Mouse (Mus musculus): ENCODE results near the gene Gna13. TPM values are rescaled to one million over a fixed set of nuclear protein-coding genes. Genes with fewer than 3 reads are reported as not detected.

Gna13 gene
- total and polyA plus RNA-seq, 3 experiments: 51.0 to 102 (median 56.6) TPM

DNA sequence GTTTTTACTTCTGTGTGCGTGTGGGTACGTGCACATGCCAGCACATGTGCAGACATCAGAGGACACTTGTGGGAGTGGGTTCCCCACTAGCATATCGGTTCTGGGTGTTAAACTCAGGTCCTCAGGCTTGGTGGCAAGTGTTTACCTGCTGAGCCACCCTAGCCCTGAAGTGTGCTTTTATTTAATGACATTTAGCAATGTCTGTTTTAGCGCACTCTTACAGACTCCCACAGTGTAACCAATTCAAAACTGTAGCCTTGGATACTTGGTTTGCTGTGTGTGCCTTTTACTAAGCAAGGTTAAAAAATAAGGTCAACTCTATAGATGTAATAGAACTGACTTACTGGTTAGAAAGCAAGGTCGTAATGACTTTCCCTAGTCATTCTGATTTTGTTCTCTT lies 3.2 kb downstream of the Gna13 start:
- TF ChIP-seq MAFK (IDR thresholded peaks at IDR 0.05; ENCODE audit: borderline replicate concordance, low read depth, low read length) (no peak), EP300 (IDR thresholded peaks at IDR 0.05; ENCODE audit: low read depth in 1 of 2, low read length in 2 of 2) (no peak), CTCF (IDR thresholded peaks at IDR 0.05 in 2 of 3, conservative IDR thresholded peaks at IDR 0.05 in 1 of 3; ENCODE audit: control insufficient read depth in 1 of 3, insufficient read depth in 1 of 3, low read depth in 2 of 3, low read length in 3 of 3, poor library complexity in 1 of 3, severe bottlenecking in 1 of 3) (no peak), RCOR1 (IDR thresholded peaks at IDR 0.05; ENCODE audit: low read depth, low read length) (no peak), CHD1 (IDR thresholded peaks at IDR 0.05; ENCODE audit: low read depth, low read length) (no peak), MYB (IDR thresholded peaks at IDR 0.05; ENCODE audit: low read depth, low read length) (no peak), ZNF384 (IDR thresholded peaks at IDR 0.05; ENCODE audit: low read depth, low read length) (no peak), TCF12 (IDR thresholded peaks at IDR 0.05; ENCODE audit: low read depth, low read length) (no peak), MEF2A (IDR thresholded peaks at IDR 0.05; ENCODE audit: extremely low read depth, insufficient replicate concordance, low read depth, low read length, poor library complexity, severe bottlenecking) (no peak), TAL1 (IDR thresholded peaks at IDR 0.05; ENCODE audit: low read length) (no peak), POLR2AphosphoS2 (IDR thresholded peaks at IDR 0.05; ENCODE audit: low read length) (no peak), SIN3A (IDR thresholded peaks at IDR 0.05; ENCODE audit: low read length) (no peak), ZMIZ1 (IDR thresholded peaks at IDR 0.05; ENCODE audit: low read depth, low read length) (no peak), MXI1 (IDR thresholded peaks at IDR 0.05; ENCODE audit: low read depth, low read length) (no peak), RAD21 (IDR thresholded peaks at IDR 0.05; ENCODE audit: low read depth, low read length) (no peak), ELF1 (IDR thresholded peaks at IDR 0.05; ENCODE audit: low read depth, low read length) (no peak), MAZ (IDR thresholded peaks at IDR 0.05; ENCODE audit: low read depth, low read length) (no peak)
- no peaks in the 10 kb centered on the region for H3K9me3 ChIP-seq (replicated peaks; ENCODE audit: insufficient read depth, low read length)
- H3K27me3 ChIP-seq (ENCODE audit: control insufficient read depth in 1 of 2, insufficient read depth in 2 of 2, low read length in 2 of 2): no peaks in the 10 kb centered on the region
- no peak overlapping the region for H3K4me3 ChIP-seq (ENCODE audit: control insufficient read depth in 1 of 2, insufficient read depth in 1 of 2, low read depth in 2 of 2, low read length in 2 of 2)
- H3K4me1 ChIP-seq (ENCODE audit: control insufficient read depth in 1 of 2, insufficient read depth in 2 of 2, low read length in 2 of 2): peaks cover 14 to 25% of the 10 kb centered on the region in 2 experiments
- H3K79me2 ChIP-seq (ENCODE audit: control insufficient read depth, insufficient read depth, low read length, poor library complexity): peaks cover 77% of the 10 kb centered on the region
- H3K36me3 ChIP-seq (ENCODE audit: control insufficient read depth in 1 of 2, insufficient read depth in 2 of 2, low read length in 2 of 2): peaks cover 28 to 30% of the 10 kb centered on the region in 2 experiments
- no peak overlapping the region for H3K9ac ChIP-seq (ENCODE audit: control insufficient read depth, low read depth, low read length, poor library complexity, severe bottlenecking)
- no peak for DNase-seq (ENCODE audit: low read depth, low spot score)
- H3K27ac ChIP-seq (ENCODE audit: control insufficient read depth, low read depth, low read length): no peak overlapping the region

DNA sequence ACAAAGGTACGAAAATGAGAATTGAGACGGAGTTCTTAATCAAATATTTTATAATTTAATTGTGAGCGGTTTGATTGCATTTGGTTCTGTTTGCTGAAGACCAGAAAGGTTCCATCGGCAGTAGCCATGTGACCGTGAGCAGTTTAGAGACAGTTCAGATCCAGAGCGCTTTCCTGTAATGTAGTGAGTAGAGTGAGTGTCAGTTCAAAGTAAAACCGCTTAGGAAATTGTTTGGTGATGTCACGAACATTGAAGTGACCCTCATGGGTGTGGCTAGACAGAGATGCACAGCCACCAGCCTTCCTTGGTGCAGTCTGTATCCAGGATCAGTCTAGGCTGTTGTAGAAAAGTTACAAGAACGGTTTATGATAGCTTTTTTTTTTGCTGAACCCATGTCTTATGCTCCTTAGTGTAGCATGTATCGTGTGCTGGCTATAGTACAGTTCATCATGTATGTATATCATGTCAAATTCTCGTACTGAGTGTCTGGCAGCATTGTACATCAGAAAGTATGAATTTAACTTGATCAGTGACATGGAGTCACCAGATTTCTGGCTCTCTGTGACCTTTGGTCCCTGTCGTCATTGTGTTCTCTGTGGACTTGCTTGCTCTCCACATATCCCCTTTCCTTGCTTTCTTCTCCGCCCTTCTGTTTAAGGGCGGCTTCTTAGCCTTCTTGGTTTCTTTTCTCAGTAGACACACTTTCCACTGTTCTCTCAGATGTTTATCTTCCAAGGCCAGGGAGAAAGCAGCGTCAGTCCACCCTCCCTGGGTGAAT lies 4.4 kb downstream of the Gna13 start:
- Histone ChIP-seq H3K27me3 (ENCODE audit: control insufficient read depth in 1 of 2, insufficient read depth in 2 of 2, low read length in 2 of 2) (no peaks in the 10 kb centered on the region), H3K9ac (ENCODE audit: control insufficient read depth, low read depth, low read length, poor library complexity, severe bottlenecking) (no peak overlapping the region), H3K4me1 (ENCODE audit: control insufficient read depth in 1 of 2, insufficient read depth in 2 of 2, low read length in 2 of 2) (peaks cover 11 to 19% of the 10 kb centered on the region in 2 experiments), H3K4me3 (ENCODE audit: control insufficient read depth in 1 of 2, insufficient read depth in 1 of 2, low read depth in 2 of 2, low read length in 2 of 2) (no peak overlapping the region), H3K79me2 (ENCODE audit: control insufficient read depth, insufficient read depth, low read length, poor library complexity) (peaks cover 87% of the 10 kb centered on the region), H3K9me3 (replicated peaks; ENCODE audit: insufficient read depth, low read length) (no peaks in the 10 kb centered on the region), H3K27ac (ENCODE audit: control insufficient read depth, low read depth, low read length) (no peak overlapping the region), H3K36me3 (ENCODE audit: control insufficient read depth in 1 of 2, insufficient read depth in 2 of 2, low read length in 2 of 2) (peaks cover 25 to 34% of the 10 kb centered on the region in 2 experiments)
- DNase-seq (ENCODE audit: low read depth, low spot score): no peak
- TF ChIP-seq JUND (IDR thresholded peaks at IDR 0.05; ENCODE audit: low read depth, low read length) (no peak), ELF1 (IDR thresholded peaks at IDR 0.05; ENCODE audit: low read depth, low read length) (no peak), TBP (IDR thresholded peaks at IDR 0.05; ENCODE audit: low read depth, low read length) (no peak), NELFE (IDR thresholded peaks at IDR 0.05; ENCODE audit: low read depth, low read length) (no peak), SIN3A (IDR thresholded peaks at IDR 0.05; ENCODE audit: low read length) (no peak), GABPA (IDR thresholded peaks at IDR 0.05; ENCODE audit: low read depth, low read length) (no peak), ZC3H11A (IDR thresholded peaks at IDR 0.05; ENCODE audit: low read depth, low read length) (no peak), MAX (IDR thresholded peaks at IDR 0.05; ENCODE audit: low read length) (no peak), EP300 (IDR thresholded peaks at IDR 0.05; ENCODE audit: low read depth in 1 of 2, low read length in 2 of 2) (no peak), ETS1 (IDR thresholded peaks at IDR 0.05; ENCODE audit: low read depth, low read length) (no peak), MAZ (IDR thresholded peaks at IDR 0.05; ENCODE audit: low read depth, low read length) (no peak), E2F4 (IDR thresholded peaks at IDR 0.05; ENCODE audit: borderline replicate concordance, low read depth, low read length) (no peak), ZMIZ1 (IDR thresholded peaks at IDR 0.05; ENCODE audit: low read depth, low read length) (no peak)

Data from MEL (cell line).